Mouse (Mus musculus) erythroid progenitor cell, adult 5-6 weeks (primary cell): Measurements from ENCODE around the gene Atg3. TPM values are rescaled to one million over a fixed set of nuclear protein-coding genes. Genes with fewer than 3 reads are reported as not detected.

ENCODE experiments used
- ATAC-seq: replicated peaks from 2 replicates; pipeline ENCODE4 v1.8.0; 2016; ENCODE audit warnings: moderate number of reproducible peaks, mild to moderate bottlenecking, moderate TSS enrichment, inconsistent platforms; ENCODE audit not compliant: poor library complexity, low FRiP score, severe bottlenecking
- total RNA-seq, 2 experiments: library from RNA; stranded (forward) in 1 of 2; stranded (reverse) in 1 of 2; fragments of 150-400 nt in 1 of 2; fragments of 186-747, 209-891 nt in 1 of 2; gene quantifications; 2 replicates each; pipeline versions ENCODE4 v1.2.3 to v1.2.4; 2015 to 2017; ENCODE audit warnings: low replicate concordance in 2 of 2

Gene Atg3
- total RNA-seq, 2 experiments from 2014 or later, result 16.9 to 28.1 TPM

DNA sequence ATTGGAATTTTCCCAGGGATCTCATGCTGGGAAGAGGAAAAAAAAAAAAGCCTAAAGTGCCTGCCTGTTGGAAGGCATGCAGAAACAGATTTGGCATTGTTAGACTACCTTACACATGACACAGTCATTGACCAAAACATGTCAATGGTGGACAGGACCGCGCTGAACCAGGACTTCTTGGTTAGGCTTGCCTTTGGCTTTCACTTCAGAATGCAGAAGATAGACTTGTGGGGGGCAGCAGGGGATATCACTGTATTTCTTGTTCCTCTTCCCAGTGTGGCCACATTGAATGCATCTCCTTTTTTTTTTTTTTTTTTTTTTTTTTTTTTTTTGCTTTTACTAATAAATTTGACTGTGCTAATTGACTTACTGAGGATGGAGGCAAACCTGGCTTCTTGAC, 42.8 kb downstream of the Atg3 start:
- no peak for ATAC-seq

GRCm38 (mm10) chr16:45204438-45204837, 45.9 kb downstream of the Atg3 start:
- no peak for ATAC-seq

GRCm38 (mm10) chr16:45204859-45205670, 46.5 kb downstream of the Atg3 start:
- no peak for ATAC-seq

DNA sequence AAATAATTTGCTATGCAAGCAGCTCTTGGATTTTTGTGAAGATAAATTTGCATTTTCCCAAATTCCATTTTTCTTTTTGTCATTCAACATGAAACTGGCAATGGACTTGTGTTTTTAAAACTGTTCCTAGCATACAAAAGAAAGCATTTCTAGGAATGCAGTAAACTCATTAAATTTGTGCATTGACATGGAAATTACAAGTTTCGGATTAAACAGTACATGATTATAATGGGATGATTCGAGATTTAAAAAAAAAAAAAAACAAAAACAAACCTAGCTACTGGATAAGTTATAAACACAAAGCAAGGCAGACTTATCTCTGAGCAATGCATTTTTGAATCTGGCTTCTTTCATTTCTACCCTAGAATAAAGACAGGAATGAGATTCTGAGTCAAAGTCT, 63.4 kb downstream of the Atg3 start:
- no peak for ATAC-seq

GRCm38 (mm10) chr16:45222771-45223170, 64.2 kb downstream of the Atg3 start:
- ATAC-seq, result no peak

- ATAC-seq, result no peak
Observed at GRCm38 (mm10) chr16:45223648-45224388, 65.2 kb downstream of the Atg3 start, which contains the start of gene Btla. Gene Btla, plus strand, starts transcription at chr16:45224315.

GRCm38 (mm10) chr16:45224431-45225008, 65.9 kb downstream of the Atg3 start:
- ATAC-seq, result no peak

DNA sequence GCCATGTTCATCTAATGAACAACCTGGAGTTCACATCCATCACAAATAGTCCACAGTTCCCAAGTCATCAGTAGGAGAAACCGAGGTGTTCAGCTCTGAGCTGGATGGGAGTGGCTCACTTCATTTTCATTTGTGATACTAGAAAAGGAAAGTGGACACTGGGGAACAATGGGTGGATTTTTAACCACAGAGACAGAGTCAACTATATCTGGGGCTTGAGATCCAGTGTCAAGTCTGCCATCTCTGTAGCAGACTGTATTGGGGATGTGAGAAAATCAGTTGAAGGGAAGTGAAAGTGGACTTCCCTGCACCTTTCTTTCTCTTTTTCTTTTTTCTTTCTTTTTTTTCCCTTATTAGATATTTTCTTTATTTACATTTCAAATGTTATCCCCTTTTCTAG, 68.4 kb downstream of the Atg3 start:
- no peak for ATAC-seq

DNA sequence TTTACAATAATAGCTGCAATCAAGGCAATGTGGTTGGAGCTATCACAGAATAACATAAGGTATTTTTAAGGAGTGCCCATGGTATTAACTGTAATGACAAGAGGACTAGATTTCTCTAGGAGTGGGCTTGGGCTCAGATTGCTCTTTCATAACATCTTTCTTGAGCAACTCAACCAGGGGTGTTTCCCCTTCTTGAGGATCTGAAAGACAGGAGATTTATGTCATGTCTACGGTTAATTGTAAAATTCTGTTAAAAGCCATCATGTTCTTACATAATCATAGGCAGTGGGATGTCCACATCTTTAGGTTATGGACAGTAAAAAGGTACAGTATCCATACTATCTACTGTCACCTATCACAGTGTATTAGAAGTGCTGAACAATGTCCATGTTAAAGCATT, 72.7 kb downstream of the Atg3 start:
- ATAC-seq, result no peak

GRCm38 (mm10) chr16:45233007-45233406, 74.4 kb downstream of the Atg3 start:
- no peak for ATAC-seq

Other genes starting within 250 kb of the Atg3 start
- gene Cd200r3, start 215.1 kb upstream of the Atg3 start, total RNA-seq (2015; ENCODE audit: low replicate concordance), result 8.8 and 10.8 TPM in 2 replicates
- gene Cd200r3, start 215.1 kb upstream of the Atg3 start, total RNA-seq (2017; ENCODE audit: low replicate concordance), result 4.6 and 5.0 TPM in 2 replicates
- gene Ccdc80, start 65.4 kb upstream of the Atg3 start, total RNA-seq (2015; ENCODE audit: low replicate concordance), result 0.36 TPM in 1 of 2 replicates, not detected in the other
- gene Ccdc80, start 65.4 kb upstream of the Atg3 start, total RNA-seq (2017; ENCODE audit: low replicate concordance), result 0.13 TPM in 1 of 2 replicates, not detected in the other
- 7.9 and 8.8 TPM in 2 replicates for gene Slc35a5, start 79 bp upstream of the Atg3 start, total RNA-seq (2015; ENCODE audit: low replicate concordance)
- 1.7 and 7.7 TPM in 2 replicates for gene Slc35a5, start 79 bp upstream of the Atg3 start, total RNA-seq (2017; ENCODE audit: low replicate concordance)
- 1.7 and 4.3 TPM in 2 replicates for gene Btla, start 65.5 kb downstream of the Atg3 start, total RNA-seq (2015; ENCODE audit: low replicate concordance)
- 1.0 and 3.7 TPM in 2 replicates for gene Btla, start 65.5 kb downstream of the Atg3 start, total RNA-seq (2017; ENCODE audit: low replicate concordance)